Mouse (Mus musculus): Measurements from ENCODE around the gene Ciz1. TPM values are rescaled to one million over a fixed set of nuclear protein-coding genes. Genes with fewer than 3 reads are reported as not detected.

The Ciz1 gene
- total RNA-seq, 2 experiments from 2014 or later = 89.7 to 90.1 TPM

DNA sequence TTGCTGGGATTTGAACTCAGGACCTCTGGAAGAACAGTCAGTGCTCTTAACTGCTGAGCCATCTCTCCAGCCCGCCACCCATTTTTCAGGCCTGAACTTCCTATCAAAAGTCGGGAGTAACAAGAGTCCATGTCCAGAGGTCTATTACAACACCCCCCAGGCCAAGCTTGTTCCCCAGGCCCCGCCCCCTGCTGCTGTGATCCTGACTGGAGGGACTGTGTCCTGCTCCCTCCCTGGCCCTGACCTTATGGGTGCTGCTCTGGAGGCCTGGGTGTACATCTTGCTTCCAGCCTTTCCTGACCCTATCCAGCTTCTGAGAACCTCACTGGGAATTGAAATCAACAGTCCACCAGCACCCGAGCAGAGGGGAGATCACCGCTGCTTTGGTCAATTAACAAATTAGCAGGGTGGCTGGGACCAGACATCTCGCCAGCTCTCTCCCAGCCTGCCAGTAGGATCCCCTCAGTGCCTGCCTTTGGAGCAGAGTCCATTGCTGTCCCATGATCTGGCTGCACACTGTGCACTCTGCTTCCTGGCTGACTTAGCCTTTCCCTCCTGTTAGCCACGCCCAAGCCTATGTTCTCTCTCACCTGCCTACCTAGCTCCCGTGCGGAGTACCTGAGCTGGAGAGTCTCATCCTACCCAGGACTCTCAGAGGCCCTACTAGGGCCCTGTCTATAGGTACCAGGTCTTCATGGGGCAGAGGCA, 30.4 kb upstream of the Ciz1 start:
- intact Hi-C loops (cut with DNase I) = no loop called here
- Histone ChIP-seq H3K27ac (peak overlapping the region; percentile 61), H3K4me3 (no peak overlapping the region)
- no peak for TF ChIP-seq CTCF (IDR thresholded peaks at IDR 0.05)
- DNase-seq (ENCODE audit: extremely low spot score in 1 of 2, low spot score in 2 of 2) = no peak

DNA sequence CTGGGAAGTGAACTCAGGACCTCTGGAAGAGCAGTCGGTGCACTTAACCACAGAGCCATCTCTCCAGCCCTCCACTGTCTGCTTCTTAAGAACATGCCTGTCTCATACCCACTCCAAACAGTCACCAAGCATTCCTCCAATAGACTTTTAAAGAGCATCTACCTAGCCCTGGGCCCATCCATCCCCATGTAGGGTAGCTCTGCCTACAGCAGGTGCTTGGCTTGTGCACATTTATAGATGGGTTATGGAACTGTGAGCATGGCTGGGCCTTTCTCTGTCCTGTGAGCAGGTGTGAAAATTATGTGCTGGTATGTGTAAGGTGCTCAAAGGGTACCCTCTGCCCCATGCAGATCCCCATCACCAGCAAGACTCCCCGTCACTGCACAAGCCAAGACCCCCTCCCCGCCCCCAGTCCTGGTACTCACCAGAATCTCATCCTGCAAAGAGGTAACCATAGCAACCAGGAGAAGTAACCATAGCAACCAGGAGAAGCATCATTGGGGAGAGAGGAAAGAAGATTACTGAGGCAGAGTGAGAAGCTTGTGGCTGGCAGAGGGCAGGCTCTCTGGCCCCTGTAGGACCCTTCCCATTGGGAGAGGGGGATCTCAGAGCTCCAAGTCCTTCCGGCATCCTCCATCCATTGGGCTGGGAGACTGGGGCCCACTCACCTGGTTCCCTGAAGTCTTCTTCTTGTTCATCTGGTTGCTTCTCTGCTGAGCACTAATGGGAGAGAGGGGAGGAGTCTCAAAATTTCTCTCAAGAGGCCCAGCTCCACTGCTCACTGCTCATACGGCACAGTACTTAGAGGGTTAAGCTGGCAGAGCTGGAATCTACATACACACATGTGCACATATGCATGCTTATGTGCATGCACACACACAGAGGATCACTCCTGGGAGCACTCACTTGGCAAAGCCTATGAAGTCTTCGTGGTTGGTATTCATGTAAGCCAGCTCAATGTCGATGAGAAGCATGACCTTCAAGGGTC, 29.1 kb upstream of the Ciz1 start:
- intact Hi-C loops (cut with DNase I) = no loop called here
- Histone ChIP-seq H3K27ac (peak overlapping the region; percentile 69), H3K4me3 (no peak overlapping the region)
- no peak for TF ChIP-seq CTCF (IDR thresholded peaks at IDR 0.05)
- DNase-seq (ENCODE audit: extremely low spot score in 1 of 2, low spot score in 2 of 2) = no peak

DNA sequence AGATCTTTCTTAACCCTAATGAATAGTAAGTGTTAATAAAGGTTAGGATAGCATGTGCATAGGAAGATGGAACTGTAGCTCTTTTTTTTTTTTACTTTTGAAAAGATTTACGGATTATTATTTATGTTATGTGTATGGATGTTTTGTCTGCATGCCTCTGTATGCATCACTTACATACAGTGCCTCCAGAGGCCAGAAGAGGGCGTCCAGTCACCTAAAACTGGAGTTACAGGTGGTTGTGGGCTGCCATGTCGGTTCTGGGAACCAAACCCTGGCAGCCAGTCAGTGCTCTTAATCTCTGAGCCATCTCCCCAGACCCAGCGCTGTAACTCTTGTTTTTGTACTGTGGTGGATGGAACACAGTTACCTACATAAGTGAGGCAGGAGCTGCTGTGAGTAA, 27.8 kb upstream of the Ciz1 start:
- no peak overlapping the region for H3K4me3 ChIP-seq
- no peak overlapping the region for H3K27ac ChIP-seq
- intact Hi-C loops (cut with DNase I) = no loop called here
- peak; percentile 37 for TF ChIP-seq CTCF (IDR thresholded peaks at IDR 0.05)
- no peak for DNase-seq (ENCODE audit: extremely low spot score in 1 of 2, low spot score in 2 of 2)

DNA sequence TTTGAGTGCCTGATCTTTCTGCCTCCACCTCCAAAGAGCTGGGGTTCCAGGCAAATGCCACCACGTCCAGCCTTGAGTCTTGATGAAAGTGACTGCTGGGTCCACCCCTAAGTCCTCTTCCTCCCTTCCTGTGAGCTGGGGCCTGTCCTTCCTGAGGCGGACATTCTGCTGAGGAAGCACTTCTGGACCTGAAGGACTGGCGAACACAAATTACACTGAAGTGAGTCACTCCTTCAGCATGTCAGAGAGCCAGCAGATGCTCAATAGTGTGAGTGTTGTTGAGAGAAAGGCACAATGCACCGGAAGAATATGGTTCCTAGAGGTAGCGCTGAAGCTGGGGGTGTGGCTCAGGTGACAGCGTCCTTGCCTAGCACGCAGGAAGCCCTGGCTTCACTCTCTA, 26.8 kb upstream of the Ciz1 start:
- TF ChIP-seq CTCF (IDR thresholded peaks at IDR 0.05) = no peak
- no peak for DNase-seq (ENCODE audit: extremely low spot score in 1 of 2, low spot score in 2 of 2)
- intact Hi-C loops (cut with DNase I) = no loop called here
- Histone ChIP-seq H3K27ac (peak overlapping the region; percentile 11; the same call in 1 of the 2 replicates), H3K4me3 (no peak overlapping the region)

DNA sequence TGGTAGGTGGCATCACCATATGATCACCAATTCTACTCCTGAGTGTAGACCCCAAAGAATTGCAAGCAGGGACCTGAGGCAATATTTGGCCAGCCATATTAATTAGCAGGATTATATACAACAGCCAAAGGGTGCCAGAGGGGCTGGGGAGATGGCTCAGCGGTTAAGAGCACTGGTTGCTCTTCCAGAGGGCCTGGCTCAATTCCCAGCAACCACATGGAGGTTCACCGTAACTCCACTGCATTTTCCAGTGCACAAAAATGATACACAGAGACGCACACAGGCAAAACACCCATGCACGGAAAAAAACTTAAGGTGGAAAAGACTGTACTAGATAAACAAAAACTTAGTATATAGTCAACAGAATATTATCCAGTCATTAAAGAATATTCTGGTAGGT, 24.9 kb upstream of the Ciz1 start:
- H3K4me3 ChIP-seq = no peak overlapping the region
- no peak for TF ChIP-seq CTCF (IDR thresholded peaks at IDR 0.05)
- intact Hi-C loops (cut with DNase I) = no loop called here
- DNase-seq (ENCODE audit: extremely low spot score in 1 of 2, low spot score in 2 of 2) = no peak
- peak overlapping the region; percentile 81; the same call in 1 of the 2 replicates for H3K27ac ChIP-seq

DNA sequence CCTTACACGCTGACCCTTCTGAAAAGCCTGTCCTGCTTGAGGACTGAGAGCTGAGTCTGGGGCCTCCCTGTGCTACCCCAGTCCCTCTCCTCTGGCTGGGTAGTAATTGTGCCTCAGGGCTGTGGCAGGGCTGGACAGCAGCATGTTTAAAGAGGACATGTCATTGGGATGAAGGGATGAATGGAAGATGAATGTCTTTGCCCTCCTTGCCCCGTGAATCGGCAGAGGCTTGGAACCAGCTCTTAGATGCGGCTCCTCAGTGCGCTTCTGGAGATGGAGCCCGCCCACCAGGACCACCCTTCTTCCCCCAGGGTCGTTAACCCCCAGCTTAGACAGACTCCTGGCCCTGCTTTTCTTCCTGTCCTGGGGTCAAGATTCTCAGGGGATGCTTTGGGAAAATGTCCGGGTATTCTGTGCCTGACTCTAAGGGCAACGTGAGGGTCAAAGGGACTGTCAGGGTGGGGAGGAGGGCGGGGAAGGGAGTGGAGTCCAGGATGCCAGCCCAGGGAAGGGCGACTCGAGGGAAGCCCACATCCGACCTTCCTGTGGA, 23.1 kb upstream of the Ciz1 start:
- DNase-seq (ENCODE audit: extremely low spot score in 1 of 2, low spot score in 2 of 2) = no peak
- Histone ChIP-seq H3K4me3 (no peak overlapping the region), H3K27ac (peak overlapping the region; percentile 81)
- no peak for TF ChIP-seq CTCF (IDR thresholded peaks at IDR 0.05)
- intact Hi-C loops (cut with DNase I) = no loop called here

DNA sequence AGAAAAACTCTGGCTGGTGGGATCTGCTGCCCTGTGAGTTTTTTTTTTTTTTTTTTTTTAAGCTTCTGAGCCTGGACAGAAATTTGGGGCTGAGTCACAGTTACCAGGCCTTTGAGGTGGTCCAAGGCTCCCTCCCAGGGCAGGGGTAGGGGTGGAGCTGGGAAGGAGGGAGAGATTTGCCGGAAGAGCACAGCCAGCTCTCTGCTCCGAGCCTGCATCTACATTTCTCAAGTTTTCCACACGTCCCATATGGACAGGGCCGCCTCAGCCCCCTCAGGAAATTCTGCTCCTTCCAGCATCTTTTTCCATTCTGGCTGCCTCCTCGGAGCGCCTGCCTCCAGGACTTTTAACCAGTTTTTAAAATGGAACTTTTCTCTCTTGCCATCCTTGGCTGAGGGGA, 22.6 kb upstream of the Ciz1 start:
- intact Hi-C loops (cut with DNase I) = no loop called here
- no peak for DNase-seq (ENCODE audit: extremely low spot score in 1 of 2, low spot score in 2 of 2)
- Histone ChIP-seq H3K4me3 (no peak overlapping the region), H3K27ac (peak overlapping the region; percentile 81)
- TF ChIP-seq CTCF (IDR thresholded peaks at IDR 0.05) = no peak

DNA sequence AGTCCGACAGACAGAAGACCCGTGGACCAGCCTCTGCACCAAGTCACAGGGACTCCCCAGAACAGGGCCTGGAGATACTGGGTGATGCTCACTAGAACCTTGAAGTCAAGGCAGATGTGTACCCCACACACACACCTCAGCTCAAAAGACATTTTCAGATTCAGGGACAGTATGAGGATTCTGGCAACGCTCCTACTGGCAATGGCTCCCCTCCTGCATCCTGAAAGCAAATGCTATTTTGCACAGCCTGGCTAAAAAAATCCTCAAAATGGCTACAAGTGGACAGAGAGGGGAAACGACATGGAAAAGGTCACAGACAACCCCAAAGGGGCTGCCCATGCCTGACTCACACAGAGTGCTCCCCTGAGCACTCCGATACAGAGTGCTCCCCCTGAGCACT, 20.0 kb upstream of the Ciz1 start:
- H3K27ac ChIP-seq = peak overlapping the region; percentile 66
- no peak overlapping the region for H3K4me3 ChIP-seq
- no peak for DNase-seq (ENCODE audit: extremely low spot score in 1 of 2, low spot score in 2 of 2)
- intact Hi-C loops (cut with DNase I) = no loop called here
- no peak for TF ChIP-seq CTCF (IDR thresholded peaks at IDR 0.05)

DNA sequence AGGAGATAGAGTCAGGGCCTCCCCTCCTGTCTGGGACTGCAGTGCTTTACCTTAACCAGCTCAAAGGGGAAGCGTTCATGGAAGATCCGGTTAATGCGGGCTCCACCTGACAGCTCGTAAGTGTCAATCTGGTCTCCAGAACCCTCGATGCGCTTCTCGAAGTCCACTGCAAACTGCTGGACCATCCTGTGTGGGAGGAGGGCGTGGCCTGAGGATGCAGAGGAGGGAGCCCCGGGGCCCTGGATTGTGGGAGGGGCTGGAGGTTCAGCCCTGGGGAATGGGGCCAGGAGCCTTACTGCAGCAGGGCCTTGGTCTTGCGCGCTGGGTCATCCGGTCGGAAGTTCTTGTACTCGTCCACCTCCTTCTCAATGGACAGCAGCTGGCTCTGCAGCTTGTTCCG, 16.2 kb upstream of the Ciz1 start:
- no peak for DNase-seq (ENCODE audit: extremely low spot score in 1 of 2, low spot score in 2 of 2)
- H3K27ac ChIP-seq = peak overlapping the region; percentile 51; the same call in 1 of the 2 replicates
- TF ChIP-seq CTCF (IDR thresholded peaks at IDR 0.05) = no peak
- H3K4me3 ChIP-seq = no peak overlapping the region
- intact Hi-C loops (cut with DNase I) = no loop called here

DNA sequence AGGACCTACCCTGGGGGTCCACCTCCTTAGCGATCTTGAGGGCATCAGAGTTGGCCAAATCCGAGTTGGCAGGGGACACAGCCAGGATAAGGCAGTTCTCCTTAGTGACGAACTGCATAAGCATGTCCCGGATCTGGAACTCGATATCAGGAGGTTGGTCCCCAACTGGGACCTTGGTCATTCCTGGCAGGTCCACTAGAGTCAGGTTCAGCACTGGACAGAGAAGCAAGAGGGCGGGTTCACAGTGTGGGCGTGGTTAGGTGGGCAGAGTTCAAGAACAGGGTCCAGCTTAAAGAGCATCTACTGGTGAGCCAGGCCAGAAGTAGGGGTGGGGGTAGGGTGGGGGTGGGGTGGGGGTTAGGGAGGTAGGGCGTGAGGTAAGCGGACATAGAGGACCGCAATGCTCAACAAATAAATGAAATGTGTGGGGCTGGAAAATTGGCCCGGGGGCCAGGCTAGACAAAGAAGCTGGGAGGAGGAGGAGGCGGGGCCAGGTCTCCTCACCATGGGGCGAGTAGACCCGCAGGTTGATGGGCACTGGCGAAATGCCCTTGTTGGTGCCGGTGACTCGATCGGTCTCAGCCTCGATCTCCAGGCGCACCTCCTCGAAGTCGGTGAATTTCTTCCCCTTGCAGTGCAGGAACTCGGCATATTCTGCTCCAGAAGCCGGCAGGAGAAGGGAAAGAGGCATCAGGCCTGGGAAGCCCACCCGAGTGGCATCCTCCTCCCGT, 12.1 kb upstream of the Ciz1 start:
- no peak overlapping the region for H3K4me3 ChIP-seq
- H3K27ac ChIP-seq = peak overlapping the region; percentile 96
- intact Hi-C loops (cut with DNase I) = no loop called here
- DNase-seq (ENCODE audit: extremely low spot score in 1 of 2, low spot score in 2 of 2) = no peak
- TF ChIP-seq CTCF (IDR thresholded peaks at IDR 0.05) = no peak

DNA sequence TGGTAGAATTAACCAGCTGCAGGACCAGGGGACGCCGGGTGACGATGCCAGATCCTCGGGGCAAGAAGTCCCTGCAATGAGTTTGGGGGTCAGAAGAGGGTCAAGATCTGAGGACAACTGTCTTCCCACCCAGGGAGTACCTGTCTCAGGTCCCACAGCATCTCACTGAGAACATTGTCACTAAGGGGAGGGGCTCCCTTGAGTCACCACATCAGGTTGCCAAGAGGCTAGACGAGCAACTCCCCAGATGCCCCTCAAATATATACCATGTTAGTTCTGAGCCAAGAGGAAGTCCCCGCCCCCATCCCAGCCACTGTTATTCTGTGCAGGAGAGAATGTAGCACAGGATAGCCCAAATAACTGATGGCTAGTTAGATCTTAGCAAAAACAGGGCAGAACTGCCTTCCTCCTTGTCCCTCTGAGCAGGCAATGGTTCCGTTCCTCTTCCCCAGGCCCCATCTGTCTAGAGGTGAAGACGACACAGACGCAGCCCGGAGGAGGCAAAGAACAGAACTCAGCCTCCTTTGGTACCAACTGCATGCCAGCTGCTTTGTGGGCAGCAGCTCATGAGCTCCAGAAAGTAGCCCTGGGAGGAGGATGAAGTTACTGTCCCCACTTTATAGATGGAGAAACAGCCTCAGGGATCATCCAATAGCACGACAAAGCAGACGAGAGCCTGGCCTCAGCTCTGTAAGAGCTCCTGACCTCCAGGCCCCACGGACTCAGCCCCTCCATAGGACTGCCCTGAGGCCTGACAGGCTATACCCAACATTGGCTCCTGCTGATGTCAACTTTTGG, 11.1 kb upstream of the Ciz1 start:
- H3K4me3 ChIP-seq = no peak overlapping the region
- peak overlapping the region; percentile 96 for H3K27ac ChIP-seq
- no peak for DNase-seq (ENCODE audit: extremely low spot score in 1 of 2, low spot score in 2 of 2)
- TF ChIP-seq CTCF (IDR thresholded peaks at IDR 0.05) = no peak
- intact Hi-C loops (cut with DNase I) = no loop called here

All from left cerebral cortex, adult 2 months (tissue).